Mouse (Mus musculus) neutrophil, adult 59 days (primary cell): ENCODE measurements around the gene Ank2. TPM values are rescaled to one million over a fixed set of nuclear protein-coding genes. Genes with fewer than 3 reads are reported as not detected.

Experiments used
- total RNA-seq, 2 experiments: library from RNA; stranded (reverse); gene quantifications; 1 replicate in 1 of 2; 2 replicates in 1 of 2; pipeline ENCODE4 v1.2.4; 2023

Ank2 gene
- total RNA-seq, result 1 to 10 TPM; 3.0 to 5.9 TPM

GRCm38 (mm10) chr3:127498742-127499400 is at the start of gene Ank2:
Gene Ank2 (minus strand): TSS chr3:127499350.

Other genes with a start within 250 kb of the Ank2 start
- gene Larp7, start 54.0 kb upstream of the Ank2 start, total RNA-seq, result 10 to 100 TPM; 22.2 to 22.4 TPM
- gene Zgrf1, start 54.1 kb upstream of the Ank2 start, total RNA-seq, result 10 to 100 TPM; 11.4 to 12.5 TPM
- gene Neurog2, start 133.8 kb upstream of the Ank2 start, total RNA-seq, result not detected